Mouse (Mus musculus): Measurements from ENCODE around the gene Acvr2b. TPM values are rescaled to one million over a fixed set of nuclear protein-coding genes. Genes with fewer than 3 reads are reported as not detected.
"Not testable (repeated sequence)": the region's sequence is repeated elsewhere in the genome, so short reads cannot be mapped to it uniquely, and the experiment has no call there.

Gene Acvr2b
- total RNA-seq (2017): 1.2 and 8.4 TPM in 2 replicates

GRCm38 (mm10) chr9:119401801-119402214, at the start of gene Acvr2b:
Gene Acvr2b (plus strand): TSS chr9:119402118.
- ATAC-seq (replicated peaks in 1 of 2; ENCODE audit: insufficient read depth in 1 of 2, low FRiP score in 2 of 2, low TSS enrichment in 1 of 2, low read depth in 1 of 2, poor library complexity in 2 of 2, severe bottlenecking in 2 of 2): peak; percentile 75 to 79

DNA sequence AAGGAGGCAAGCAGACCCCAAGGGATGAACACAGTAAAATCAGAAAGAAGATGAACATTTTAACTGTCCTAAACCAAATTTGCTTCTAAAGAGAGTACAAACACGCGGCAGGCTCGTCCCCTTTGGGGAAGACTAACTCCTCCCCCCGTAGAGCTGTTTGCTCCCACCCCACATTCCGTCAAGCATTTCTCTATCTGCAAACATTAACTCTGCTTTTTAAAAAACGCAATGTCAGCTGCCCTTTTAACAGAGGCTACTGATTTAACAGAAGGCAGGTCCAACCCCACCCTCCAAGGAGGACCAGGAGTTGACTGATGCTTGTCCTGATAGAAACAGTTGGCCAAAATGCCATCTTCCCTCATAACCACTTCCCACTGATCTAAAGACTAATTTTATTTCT, 48.0 kb upstream of the Acvr2b start:
- ATAC-seq (replicated peaks in 1 of 2; ENCODE audit: insufficient read depth in 1 of 2, low FRiP score in 2 of 2, low TSS enrichment in 1 of 2, low read depth in 1 of 2, poor library complexity in 2 of 2, severe bottlenecking in 2 of 2): no peak

GRCm38 (mm10) chr9:119355943-119356342, 46.0 kb upstream of the Acvr2b start:
- ATAC-seq (replicated peaks in 1 of 2; ENCODE audit: insufficient read depth in 1 of 2, low FRiP score in 2 of 2, low TSS enrichment in 1 of 2, low read depth in 1 of 2, poor library complexity in 2 of 2, severe bottlenecking in 2 of 2): no peak

- peak; percentile 91 to 96 for ATAC-seq (replicated peaks in 1 of 2; ENCODE audit: insufficient read depth in 1 of 2, low FRiP score in 2 of 2, low TSS enrichment in 1 of 2, low read depth in 1 of 2, poor library complexity in 2 of 2, severe bottlenecking in 2 of 2)
Measured at GRCm38 (mm10) chr9:119357331-119358057, 44.4 kb upstream of the Acvr2b start, which contains the start of gene Xylb. Gene Xylb (plus strand): TSS chr9:119357381.

- ATAC-seq (replicated peaks in 1 of 2; ENCODE audit: insufficient read depth in 1 of 2, low FRiP score in 2 of 2, low TSS enrichment in 1 of 2, low read depth in 1 of 2, poor library complexity in 2 of 2, severe bottlenecking in 2 of 2): no peak
Measured at GRCm38 (mm10) chr9:119358058-119358429, 43.9 kb upstream of the Acvr2b start.

GRCm38 (mm10) chr9:119361416-119361815, 40.5 kb upstream of the Acvr2b start:
- no peak for ATAC-seq (replicated peaks in 1 of 2; ENCODE audit: insufficient read depth in 1 of 2, low FRiP score in 2 of 2, low TSS enrichment in 1 of 2, low read depth in 1 of 2, poor library complexity in 2 of 2, severe bottlenecking in 2 of 2)

DNA sequence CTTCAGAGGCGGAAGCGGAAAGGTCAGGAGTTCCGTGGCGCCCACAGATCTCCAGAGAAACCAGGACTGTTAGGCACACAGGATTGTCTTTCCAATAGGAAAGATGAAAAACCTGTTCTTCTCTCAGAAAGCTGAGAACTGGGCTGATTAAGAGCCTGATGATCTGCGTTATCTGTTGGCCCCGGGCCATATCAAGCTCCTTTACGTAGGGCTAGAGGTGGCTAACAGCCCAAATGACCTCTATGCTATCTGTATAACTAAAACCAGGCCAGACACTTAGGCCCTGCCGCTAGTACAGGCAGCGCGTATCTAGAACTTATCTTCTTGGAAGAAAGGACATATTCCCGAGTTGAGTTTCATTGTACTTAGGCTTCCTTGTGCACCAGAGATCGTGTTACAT, 38.7 kb upstream of the Acvr2b start:
- ATAC-seq (replicated peaks in 1 of 2; ENCODE audit: insufficient read depth in 1 of 2, low FRiP score in 2 of 2, low TSS enrichment in 1 of 2, low read depth in 1 of 2, poor library complexity in 2 of 2, severe bottlenecking in 2 of 2): no peak

DNA sequence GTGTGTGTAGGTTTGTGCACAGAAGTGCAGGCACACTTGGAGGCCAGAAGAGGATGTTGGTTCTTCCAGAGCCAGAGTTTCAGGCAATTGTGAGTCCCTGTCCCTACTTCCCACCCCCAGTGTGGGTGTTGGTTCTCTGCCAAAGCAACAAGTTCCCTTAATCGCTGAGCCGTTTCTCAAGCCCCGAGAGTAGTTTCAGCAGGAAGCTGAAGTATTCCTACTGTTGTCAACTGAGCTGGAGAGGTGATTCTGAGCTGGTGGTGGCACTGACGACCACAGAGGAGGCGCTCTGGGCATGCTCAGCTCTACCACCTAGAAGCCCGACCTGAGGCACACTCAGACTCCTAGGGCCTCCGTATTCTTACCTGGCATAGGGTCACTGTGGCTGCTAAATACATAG, 36.6 kb upstream of the Acvr2b start, which contains the start of gene Slc22a14:
Gene Slc22a14, minus strand, starts transcription at position 270 of the 400 bp plus-strand sequence.
- peak; percentile 39 to 57; a peak in 2 of 4 replicates for ATAC-seq (replicated peaks in 1 of 2; ENCODE audit: insufficient read depth in 1 of 2, low FRiP score in 2 of 2, low TSS enrichment in 1 of 2, low read depth in 1 of 2, poor library complexity in 2 of 2, severe bottlenecking in 2 of 2)

GRCm38 (mm10) chr9:119368367-119368766, 33.6 kb upstream of the Acvr2b start:
- no peak for ATAC-seq (replicated peaks in 1 of 2; ENCODE audit: insufficient read depth in 1 of 2, low FRiP score in 2 of 2, low TSS enrichment in 1 of 2, low read depth in 1 of 2, poor library complexity in 2 of 2, severe bottlenecking in 2 of 2)

- ATAC-seq (replicated peaks in 1 of 2; ENCODE audit: insufficient read depth in 1 of 2, low FRiP score in 2 of 2, low TSS enrichment in 1 of 2, low read depth in 1 of 2, poor library complexity in 2 of 2, severe bottlenecking in 2 of 2): not testable (repeated sequence)
Measured at GRCm38 (mm10) chr9:119370770-119371169, 31.1 kb upstream of the Acvr2b start.

DNA sequence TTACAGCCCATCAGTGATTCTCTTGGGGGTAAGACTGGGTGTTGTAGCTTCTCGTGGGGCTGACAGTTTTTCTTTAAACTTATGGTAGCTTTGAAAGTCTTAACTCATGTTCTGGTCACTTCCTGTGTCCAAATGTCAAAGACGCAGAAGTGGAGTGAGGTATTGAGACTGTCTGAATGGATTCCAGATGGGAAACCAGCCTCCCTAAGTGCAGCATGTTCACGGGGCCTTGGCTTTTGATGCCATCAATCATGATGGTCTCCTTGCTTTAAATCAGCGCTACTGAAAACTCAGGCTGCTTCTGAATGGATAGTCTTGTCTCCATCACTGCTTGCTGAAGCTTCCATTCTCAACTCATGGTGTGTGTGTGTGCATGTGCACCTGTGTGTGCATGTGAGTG, 30.7 kb upstream of the Acvr2b start:
- no peak for ATAC-seq (replicated peaks in 1 of 2; ENCODE audit: insufficient read depth in 1 of 2, low FRiP score in 2 of 2, low TSS enrichment in 1 of 2, low read depth in 1 of 2, poor library complexity in 2 of 2, severe bottlenecking in 2 of 2)

- ATAC-seq (replicated peaks in 1 of 2; ENCODE audit: insufficient read depth in 1 of 2, low FRiP score in 2 of 2, low TSS enrichment in 1 of 2, low read depth in 1 of 2, poor library complexity in 2 of 2, severe bottlenecking in 2 of 2): no peak
Measured at GRCm38 (mm10) chr9:119375008-119375407, 26.9 kb upstream of the Acvr2b start.

DNA sequence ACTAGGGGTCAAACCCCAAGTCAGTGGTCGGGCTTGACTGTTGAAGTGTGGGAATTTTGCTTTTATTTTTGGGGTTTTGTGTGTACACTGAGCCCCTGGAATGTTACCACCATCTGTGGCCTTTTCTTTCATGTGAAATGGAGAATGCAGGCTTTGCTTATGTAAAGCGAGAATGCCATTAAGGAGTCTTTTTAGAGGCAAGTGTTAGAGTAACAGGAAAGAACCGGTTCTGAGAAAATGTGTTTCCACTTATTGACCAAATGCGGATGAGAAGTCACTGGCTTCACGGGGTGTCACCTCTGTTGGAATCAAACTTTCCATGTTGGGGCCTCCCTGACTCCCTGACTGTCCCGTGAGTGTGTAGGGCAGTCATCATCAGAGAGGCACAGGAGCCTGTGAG, 26.4 kb upstream of the Acvr2b start:
- no peak for ATAC-seq (replicated peaks in 1 of 2; ENCODE audit: insufficient read depth in 1 of 2, low FRiP score in 2 of 2, low TSS enrichment in 1 of 2, low read depth in 1 of 2, poor library complexity in 2 of 2, severe bottlenecking in 2 of 2)

DNA sequence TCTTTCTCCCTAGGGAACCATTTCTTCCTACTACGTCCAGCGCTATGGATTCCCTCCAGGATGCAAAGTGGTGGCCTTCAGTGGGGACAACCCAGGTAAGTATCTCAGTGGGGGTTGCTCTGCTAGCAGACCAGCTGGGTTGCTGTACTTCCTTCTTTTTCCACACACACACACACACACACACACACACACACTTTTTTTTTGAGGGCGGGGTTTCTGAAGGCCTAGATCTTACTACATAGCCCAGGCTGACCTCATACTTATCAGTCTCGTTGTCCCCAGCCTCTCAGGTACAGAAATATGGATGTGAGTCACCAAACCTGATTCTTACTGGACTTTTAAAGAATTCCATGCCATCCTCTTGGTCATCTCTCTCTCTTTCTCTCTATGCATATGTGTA, 23.7 kb upstream of the Acvr2b start:
- ATAC-seq (replicated peaks in 1 of 2; ENCODE audit: insufficient read depth in 1 of 2, low FRiP score in 2 of 2, low TSS enrichment in 1 of 2, low read depth in 1 of 2, poor library complexity in 2 of 2, severe bottlenecking in 2 of 2): no peak; a peak in 1 of 4 replicates

- no peak for ATAC-seq (replicated peaks in 1 of 2; ENCODE audit: insufficient read depth in 1 of 2, low FRiP score in 2 of 2, low TSS enrichment in 1 of 2, low read depth in 1 of 2, poor library complexity in 2 of 2, severe bottlenecking in 2 of 2)
Measured at GRCm38 (mm10) chr9:119382603-119383002, 19.3 kb upstream of the Acvr2b start.

DNA sequence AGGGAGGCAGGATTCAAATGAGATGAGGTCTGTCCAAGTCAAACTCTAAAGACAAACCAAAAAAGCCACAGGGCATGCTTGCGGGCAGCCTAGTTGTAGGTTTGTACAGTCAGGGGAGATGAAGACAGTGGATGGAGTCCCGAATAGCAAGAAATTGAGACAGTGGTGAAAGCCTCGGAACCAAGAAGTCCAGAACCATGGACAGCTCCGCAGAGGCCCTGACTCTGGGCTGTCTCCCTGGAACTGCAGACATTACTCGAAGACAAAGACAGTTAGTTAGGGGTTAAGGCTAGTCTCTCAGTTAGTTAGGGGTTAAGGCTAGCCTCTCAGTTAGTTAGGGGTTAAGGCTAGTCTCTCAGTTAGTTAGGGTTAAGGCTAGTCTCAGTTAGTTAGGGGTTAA, 13.0 kb upstream of the Acvr2b start:
- ATAC-seq (replicated peaks in 1 of 2; ENCODE audit: insufficient read depth in 1 of 2, low FRiP score in 2 of 2, low TSS enrichment in 1 of 2, low read depth in 1 of 2, poor library complexity in 2 of 2, severe bottlenecking in 2 of 2): no peak

DNA sequence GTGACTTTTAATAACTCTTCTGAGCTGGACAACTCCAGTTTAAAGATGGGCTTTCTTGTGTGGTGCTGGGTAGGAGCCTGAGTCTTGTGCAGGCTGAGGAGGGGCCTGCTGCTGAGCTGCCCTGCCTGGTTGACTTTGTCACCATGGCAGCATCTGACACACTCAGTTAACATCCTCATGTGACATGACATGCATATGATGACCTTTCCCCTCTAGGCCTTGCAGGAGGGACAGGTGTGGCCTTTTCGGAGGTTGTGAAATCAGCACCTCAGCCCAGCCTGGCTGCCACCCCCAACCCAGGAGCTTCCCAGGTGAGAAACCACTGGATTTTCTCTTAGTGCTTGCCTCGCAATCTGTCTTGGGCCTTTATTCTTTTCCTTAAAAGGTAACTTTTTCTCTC, 11.7 kb upstream of the Acvr2b start:
- no peak for ATAC-seq (replicated peaks in 1 of 2; ENCODE audit: insufficient read depth in 1 of 2, low FRiP score in 2 of 2, low TSS enrichment in 1 of 2, low read depth in 1 of 2, poor library complexity in 2 of 2, severe bottlenecking in 2 of 2)

GRCm38 (mm10) chr9:119394808-119395207, 7.1 kb upstream of the Acvr2b start:
- ATAC-seq (replicated peaks in 1 of 2; ENCODE audit: insufficient read depth in 1 of 2, low FRiP score in 2 of 2, low TSS enrichment in 1 of 2, low read depth in 1 of 2, poor library complexity in 2 of 2, severe bottlenecking in 2 of 2): no peak

GRCm38 (mm10) chr9:119401351-119401750, 567 bp upstream of the Acvr2b start:
- ATAC-seq (replicated peaks in 1 of 2; ENCODE audit: insufficient read depth in 1 of 2, low FRiP score in 2 of 2, low TSS enrichment in 1 of 2, low read depth in 1 of 2, poor library complexity in 2 of 2, severe bottlenecking in 2 of 2): peak in 1 of 2 experiments; percentile 13; a peak in 1 of 4 replicates

Measured in hematopoietic stem cell, adult 5-6 weeks (primary cell).